Mouse (Mus musculus) liver, postnatal 0 days (tissue): Measurements from ENCODE around the gene Zfp580.

Source experiments
- CTCF ChIP-seq: sonication (generic); IDR thresholded peaks from 2 replicates; pipeline ENCODE4 v1.5.1; 2016; ENCODE audit warnings: antibody characterized with exemption, low read depth
- EP300 ChIP-seq: IDR thresholded peaks from 2 replicates; pipeline ENCODE4 v1.6.1; 2016; ENCODE audit warnings: antibody characterized with exemption, low read depth, mild to moderate bottlenecking

DNA sequence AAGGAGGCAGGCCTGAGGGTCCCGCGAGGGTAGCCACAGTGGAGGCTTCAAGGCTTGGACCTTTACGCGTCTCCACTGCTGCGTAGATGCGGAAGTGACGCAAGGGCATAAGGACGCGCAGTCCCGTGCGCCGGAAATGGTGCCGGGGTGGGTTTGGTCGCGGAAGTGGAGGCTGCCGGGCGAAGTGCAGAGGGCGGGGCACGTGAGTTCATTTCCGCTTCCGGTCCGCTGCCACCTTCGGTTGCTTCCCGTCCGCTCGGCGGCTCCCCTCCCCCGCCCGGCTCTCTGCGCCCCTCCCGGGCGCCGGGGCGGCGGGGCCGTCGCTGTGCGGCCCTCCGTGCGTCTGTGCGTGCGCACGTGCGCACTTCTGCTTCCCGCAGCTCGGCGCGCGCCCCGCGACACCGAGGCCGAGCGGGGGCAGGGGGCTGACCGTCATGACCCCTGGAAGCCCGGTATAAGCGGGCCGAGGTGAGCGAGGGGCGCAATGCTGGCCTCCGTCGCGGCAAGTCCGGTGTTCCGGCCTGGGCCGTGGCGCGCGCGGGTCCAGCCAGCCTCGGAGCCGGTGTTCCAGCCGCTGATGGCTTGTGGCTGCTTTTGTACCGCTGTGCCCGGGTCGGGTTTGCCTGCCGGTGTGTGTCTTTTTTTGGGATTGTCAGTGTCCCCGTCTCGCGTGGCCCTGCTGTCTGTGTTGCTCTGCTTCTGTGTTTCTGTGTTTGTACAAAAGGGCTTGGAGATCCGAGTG is 28.8 kb downstream of the Zfp580 start, which contains the start of gene Epn1:
- TF ChIP-seq CTCF (no peak), EP300 (peak; percentile 40; the same call in 1 of the 2 replicates)
